Mouse (Mus musculus) adrenal gland, postnatal 36 days (tissue): ENCODE data around the gene Xcr1. TPM values are rescaled to one million over a fixed set of nuclear protein-coding genes. Genes with fewer than 3 reads are reported as not detected.

Experiments used
- DNase-seq, 2 experiments: peaks; one replicate each; pipeline ENCODE4 v3.0.0; 2021; ENCODE audit warnings: mixed read lengths in 1 of 2
- long read RNA-seq, 2 experiments: library from polyadenylated mRNA; stranded (forward); transcript quantifications; one replicate each; pipeline ENCODE4 v2.0.0; 2021; ENCODE audit warnings: borderline sequencing depth in 2 of 2
- total RNA-seq, 2 experiments: library from RNA; stranded (reverse); gene quantifications; 2 replicates each; pipeline ENCODE4 v1.2.3; 2021

Xcr1 gene
- total RNA-seq: under 1 TPM in 1 of 2 experiments, not detected in 1; 0.10 TPM
- long read RNA-seq, experiment 1: 0 reads
- long read RNA-seq, experiment 2: 0 reads

DNA sequence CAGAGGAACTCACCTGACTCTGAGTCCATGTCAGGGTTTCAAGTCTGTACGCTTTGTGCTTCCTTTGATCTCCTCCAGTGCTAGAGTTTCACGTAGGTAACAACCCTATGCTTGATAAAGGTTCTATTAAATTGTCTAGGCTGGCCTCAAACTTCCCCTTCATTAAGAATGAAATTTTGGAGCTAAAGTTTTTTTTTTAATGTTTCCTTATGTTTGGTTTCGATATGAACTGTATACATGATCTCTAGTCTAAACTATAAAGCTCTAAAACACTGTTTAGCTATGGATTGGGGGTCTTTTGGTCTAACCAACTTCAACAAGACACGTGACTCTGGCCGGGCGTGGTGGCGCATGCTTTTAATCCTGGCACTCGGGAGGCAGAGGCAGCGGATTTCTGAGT lies at the start of gene Xcr1:
Gene Xcr1, minus strand, starts transcription at position 101 of the 400 bp plus-strand sequence.
- peak in 1 of 2 experiments; percentile 20 for DNase-seq

DNA sequence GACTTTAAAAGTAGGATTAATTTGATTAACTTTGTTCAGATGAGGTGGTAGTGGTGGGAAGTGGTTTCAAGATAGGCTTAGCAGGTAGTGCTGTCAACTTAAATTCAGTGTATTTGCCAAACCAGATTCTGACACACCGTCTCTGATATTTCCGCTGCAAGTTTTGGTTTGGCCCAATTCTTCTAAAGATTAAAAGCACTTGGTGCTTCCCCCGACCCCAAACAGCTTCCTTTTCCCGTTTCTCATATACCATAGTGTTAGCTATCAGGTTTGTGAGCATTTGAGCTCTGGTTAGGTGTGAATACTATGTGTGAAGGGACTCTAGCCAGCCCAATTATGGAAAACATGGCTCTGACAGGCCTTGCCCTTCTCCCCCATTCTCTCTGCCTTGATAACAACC lies 10.2 kb upstream of the Xcr1 start:
- no peak for DNase-seq

DNA sequence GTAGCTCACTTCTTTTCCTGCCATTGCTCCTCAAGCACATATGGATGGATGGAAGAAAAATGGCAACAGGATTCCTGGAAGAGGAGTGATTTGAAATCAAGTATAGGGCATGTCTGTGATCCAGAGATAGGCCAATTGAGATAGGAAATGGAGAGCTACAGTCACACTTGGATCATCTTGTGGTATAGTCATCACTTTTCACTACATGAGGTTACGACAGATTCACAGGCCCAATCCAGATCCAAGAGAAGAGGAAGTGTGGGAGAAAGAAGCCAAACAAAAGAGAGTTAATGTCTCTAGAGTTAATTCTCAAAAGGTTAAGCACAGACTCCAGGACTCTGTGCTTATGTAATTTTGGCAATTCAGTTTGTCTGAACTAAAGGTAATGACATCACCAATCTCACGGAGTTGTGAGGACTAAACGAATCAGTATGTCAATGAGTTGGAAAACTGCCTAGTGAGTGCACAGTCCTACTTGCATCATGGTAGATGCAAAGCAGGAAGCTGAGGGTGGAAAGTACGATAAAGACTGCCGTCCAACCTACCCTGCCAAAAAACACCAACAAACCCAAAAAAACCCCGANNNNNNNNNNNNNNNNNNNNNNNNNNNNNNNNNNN lies 7.4 kb upstream of the Xcr1 start:
- no peak for DNase-seq

DNA sequence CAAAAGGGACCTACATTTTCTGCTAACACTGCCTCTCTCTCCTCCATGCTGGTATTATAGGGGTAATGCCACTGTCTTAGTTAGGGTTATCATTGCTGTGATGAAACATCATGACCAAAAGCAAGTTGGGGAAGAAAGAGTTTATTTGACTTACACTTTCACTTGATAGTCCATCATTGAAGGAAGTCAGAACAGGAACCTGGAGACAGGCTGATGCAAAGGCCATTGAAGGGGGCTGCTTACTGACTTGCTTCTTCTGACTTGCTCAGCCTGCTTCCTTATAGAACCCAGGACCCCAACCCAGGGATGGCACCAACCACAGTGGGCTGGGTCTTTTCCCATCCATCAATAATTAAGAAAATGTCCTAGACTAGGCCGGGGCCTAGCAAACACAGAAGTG lies 1.8 kb upstream of the Xcr1 start:
- no peak for DNase-seq

DNA sequence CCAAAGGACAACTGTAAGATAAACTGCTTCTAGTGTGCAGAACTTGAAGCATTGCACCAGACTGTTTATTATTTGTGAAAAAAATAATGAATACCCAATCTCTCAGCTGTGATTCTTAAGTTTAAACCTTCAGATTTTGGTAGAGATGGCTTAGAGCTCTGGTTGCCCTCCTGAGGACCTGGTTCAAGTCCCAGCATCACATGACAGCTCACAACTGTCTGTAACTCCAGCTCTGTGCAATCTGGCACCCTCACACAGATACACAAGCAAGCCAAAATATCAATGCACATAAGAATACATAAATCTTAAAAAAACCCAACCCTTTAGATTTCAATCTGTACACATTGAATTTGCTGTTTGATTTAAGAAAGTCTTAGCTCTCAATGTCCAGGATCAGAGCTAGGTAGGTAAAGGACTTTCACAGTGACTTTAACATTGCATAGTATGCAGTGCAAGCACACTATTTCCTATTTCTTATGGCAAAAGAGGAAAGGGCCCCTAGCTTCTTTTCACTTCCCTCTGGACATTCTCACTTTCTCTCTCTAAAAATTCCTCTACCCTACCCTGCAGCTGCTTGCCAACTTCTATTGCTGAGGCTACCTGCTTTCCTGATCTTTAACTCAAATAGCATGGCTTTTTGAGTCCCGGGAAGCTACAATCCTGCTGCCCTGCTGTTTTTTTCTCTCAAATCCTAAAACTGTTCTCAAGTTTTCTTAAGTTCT lies 1.2 kb upstream of the Xcr1 start:
- DNase-seq: no peak

DNA sequence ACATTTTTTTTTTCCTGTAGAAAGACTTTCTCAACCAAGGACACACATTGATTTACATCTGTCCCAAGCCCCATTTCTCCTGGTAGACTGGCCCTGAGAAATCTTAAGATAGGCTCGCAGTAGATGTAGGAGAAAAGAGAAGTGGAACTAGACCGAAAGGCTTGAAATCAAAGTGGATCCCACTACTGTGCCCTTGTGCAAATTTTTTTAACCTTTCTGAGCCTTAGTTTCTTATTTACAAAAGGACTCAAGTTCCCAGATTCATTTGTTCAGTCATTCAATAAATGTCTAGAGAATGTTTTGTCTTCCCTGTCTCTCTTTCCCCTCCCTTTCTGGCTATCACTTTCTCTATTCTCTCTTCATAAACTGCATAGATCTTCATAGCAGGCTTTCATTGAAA lies 5.0 kb downstream of the Xcr1 start:
- DNase-seq: no peak

DNA sequence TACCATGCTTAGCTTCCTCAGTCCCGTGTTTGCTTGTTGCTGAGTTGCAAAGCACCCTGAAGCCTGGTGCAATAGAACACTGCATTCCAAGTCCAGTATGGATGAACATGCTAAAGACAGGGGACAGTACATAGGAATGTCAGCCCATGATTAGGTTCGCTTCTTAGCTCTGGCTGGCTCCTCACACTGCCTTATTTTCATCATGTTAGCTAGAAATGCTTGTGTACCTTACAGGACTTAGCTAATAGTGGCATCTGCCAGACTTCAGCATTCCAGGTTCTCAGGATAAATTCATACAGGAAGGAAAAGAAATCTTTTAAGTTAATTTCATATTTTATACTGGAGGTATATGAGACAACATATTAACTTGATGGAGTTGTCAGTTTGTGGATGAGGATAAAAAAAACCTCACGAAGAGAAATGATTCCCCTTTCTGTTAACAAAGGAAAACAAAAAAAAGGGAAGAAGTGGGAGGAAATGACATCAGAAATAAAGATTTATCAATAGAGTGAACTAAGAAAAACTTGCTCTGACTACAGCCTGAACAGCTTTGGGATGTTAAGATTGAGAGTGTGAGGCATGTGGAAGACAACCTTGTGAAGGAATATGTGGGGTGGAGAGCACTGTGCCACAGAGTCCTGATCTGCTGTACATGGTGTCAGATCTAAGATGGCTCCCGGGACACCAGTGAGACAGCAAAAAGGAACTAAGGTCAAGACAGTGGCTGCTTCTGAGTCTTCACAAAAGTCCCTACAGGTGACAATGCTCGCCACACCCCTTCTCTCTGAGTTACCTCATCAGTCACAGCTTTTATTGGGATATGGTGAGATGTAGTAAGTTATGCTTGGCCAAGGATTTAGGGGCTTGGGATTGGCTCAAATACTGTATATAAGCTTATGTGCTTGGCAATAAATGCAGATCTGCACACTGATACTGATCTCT lies 9.1 kb downstream of the Xcr1 start:
- DNase-seq: no peak

DNA sequence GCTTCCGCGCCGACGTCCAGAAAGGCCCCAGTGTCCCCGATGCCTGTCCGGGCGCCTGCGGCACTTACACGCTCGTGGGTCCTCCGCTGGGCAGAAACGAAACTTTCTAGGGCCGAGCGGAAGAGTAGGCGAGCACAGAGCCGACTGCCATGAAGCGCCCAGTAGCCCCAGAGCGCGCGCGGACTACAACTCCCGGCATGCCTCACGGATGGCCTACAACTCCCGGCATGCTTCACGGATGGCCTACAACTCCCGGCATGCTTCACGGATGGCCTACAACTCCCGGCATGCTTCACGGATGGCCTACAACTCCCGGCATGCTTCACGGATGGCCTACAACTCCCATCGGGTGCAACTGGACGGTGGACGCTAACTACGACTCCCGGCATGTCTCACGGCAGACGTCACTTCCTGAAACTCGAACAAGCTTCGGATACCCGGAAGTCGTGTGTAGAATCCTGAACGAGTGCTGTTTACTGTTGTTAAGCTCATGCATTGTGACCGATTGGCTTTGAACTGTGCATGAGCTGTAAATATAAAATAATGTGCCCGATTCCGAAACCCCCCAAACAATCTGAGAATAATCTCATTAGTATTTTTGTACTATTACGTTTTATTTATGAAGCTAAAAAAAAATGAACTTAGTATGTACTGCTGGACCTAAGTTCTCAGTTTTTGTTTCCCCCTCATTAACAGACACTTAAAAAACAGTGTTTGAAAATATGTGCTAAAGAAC lies 9.9 kb downstream of the Xcr1 start, which contains the start of gene Fyco1:
Gene Fyco1, minus strand, starts transcription at position 187 of the 736 bp plus-strand sequence.
- peak; percentile 91 to 92 for DNase-seq

DNA sequence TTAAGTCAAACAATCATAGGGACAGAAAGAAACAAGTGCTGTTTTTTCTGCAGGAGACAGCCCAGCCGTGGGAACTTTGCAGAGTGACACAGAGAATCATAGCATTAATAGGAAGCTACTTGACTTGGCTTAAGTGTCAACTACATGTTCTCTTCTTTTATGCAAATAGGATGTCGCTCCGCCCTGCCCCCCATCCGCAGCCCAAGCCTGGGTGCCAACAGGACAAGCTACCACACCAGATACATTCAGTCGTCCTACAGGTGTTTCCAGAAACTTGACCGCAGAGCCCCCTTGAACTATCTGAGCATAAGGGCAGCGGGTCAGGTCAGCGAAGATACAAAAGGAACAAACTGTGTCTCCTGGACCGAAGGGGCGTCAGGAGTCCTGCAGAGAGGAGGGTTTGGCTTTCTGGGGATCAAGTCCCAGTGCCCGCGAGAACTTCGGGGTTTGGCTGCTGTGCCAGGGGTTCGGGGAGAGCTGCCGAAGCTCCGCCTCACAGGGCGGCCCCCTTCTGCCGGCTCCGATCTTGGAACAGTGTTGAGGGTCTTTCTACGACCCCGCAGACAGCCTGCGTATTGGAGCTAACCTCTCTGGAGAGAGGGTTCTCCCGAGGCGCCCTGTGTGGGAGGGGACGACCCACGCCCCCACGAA lies 10.6 kb downstream of the Xcr1 start:
- peak; percentile 64 to 82 for DNase-seq

DNA sequence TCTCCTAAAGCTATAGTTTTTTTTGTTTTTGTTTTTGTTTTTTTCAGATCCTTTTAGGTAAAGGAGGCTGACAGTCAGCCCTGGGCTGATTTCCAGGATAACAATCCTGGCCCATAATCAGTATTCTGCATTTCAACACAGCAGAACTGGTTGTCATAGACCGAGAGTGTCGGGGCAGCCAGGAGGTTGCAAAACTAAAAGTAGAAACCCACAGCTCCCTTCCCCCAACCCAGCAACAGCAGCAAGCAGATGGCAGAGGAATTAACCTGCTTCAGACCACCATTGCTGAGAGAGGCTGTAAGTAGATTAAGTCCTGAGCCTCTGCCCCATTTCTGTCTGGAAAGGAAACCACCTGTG lies 11.1 kb downstream of the Xcr1 start:
- DNase-seq: peak; percentile 52 to 60

DNA sequence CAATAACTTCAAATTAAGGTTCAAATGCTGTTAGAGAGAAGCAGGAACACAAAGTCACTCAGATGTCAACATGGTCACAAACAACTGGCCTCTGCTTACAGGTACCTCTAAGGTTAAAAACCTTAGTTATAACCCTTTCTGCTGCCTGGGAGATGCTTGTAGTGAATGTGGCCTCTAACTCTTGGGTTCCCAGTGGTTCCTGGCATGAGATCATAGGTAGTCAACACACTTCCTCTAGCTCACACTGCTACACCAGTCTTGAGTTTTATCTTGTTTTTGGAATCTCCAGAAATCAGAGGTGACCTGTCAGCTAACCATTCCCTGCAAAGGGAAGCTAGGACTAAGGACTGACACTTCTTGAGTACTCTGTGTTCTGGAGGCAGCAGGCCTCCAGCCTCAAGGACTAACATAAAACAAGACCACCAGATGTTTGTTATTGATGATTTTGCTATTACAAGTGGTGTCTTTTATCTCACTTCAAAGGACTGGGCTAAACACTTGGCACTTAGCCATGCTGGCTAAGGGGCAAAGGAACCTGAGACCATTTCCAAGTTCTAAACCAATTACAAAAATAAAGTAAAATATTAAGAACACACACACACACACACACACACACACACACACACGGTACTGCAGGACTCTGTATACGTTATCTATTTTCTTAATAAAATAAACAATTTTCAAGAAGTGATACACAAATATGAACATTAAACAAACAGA lies 11.7 kb downstream of the Xcr1 start:
- DNase-seq: peak; percentile 9 to 25

DNA sequence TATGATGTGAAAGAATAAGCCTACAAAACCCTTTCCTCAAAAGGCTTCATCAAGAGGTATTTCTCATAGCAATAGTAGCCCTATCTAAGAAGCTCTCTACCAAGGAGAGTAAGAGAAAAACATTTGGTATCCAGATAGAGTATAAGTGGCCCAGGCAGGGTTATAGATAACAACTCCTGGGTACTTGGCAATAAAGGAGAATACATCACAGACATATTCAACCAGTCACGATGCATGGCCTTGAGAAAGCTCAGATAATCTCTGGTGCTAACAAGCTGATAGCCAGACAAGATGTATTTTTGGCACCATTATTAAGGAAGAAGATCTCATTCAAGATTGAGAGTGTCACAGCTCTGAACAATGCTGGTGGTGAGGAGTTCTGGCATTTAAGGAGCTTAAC lies 15.3 kb downstream of the Xcr1 start:
- no peak for DNase-seq

DNA sequence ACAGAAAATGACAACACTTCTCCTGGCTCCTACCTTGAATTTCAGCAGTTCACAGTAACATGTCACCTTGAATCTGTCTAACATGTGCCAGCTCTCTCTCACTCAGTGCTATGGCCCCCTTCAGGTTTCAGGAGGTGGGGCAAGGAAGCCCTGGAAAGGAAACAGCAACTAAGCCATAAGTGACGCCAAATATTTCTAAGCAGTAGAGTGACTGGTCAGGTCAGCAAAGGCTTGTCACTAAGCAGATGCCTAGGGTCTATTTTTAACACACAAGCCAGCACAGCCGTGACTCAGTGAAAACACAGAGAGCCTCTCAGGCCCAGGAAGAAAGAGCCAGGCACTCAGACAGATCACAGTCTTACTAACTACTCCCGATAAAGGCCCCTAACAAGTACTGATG lies 16.7 kb downstream of the Xcr1 start:
- peak; percentile 6 to 24 for DNase-seq

DNA sequence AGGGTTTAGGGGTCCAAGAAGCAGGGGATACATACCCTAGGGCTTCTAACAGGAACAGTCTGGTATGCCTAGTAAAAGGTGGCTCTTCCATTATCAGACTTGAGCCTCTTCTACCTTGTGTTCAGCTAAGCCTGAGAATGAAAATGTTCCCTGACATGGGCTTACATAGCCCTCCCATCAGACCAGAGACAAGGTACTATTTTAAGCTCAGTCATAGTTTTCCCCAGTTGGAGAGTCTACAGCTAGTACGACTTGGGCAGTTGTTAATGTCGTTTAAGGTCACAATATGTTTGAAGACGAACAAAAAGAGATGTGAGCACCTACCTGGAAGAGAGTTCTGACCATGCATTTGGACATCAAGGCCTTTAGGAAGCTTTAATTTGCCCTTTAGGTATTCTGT lies 17.4 kb downstream of the Xcr1 start:
- DNase-seq: no peak

DNA sequence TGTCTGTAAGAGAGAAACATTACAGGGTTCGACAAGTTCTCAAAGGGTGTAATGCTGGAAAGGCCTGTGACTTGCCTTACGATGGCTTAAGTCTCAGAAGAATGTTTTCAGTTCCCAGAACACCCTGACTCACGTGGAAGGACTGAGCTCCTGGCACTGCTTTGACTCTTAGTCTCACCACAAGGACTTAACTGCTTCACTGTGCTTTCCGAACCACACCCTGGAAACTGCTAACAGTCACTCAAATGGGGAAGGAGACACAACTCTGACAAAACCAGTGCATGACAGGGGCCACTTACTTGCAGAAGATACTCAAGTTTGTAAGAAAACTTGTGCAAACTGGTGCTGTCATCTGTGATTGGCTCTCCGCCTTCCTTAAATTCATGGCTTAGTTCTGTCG lies 21.6 kb downstream of the Xcr1 start:
- no peak for DNase-seq

DNA sequence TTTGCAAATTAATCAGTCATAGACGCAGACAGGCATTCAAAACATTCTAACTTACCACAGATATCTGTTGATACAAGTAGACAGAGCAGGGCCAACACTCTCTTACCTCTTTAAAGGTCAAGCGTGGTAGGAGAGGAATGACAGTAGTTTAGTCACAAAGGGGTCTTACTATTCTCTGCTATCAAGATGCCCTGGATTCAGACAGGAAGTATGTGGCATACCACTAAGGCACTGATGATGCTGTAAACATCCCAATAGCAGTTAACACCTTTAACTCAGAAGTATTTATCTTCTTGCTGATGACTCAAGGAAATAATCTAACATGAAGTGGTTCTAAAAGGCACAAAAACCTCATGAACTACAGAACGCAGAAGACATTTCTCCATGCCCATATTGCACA lies 26.0 kb downstream of the Xcr1 start:
- DNase-seq: no peak

DNA sequence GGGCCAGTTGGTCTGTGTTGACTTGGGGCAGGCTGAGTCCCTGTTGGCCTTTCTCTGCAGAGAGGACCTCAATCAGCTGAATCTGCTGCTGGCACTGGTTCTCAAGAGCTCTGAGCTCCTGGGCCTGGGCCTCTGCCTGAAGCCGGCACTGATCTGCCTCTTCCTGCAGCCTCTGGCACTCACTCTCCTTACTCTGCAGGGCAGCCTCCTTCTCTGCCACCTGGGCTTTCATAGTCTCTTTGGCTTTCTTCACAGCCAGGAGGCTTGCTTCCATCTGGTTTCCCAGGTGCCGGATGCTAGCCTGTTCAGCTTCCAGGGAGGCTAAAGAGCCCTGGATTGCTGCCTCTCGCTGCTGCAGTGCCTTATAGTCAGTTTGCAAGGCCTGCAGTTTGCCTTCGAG lies 32.9 kb downstream of the Xcr1 start:
- no peak for DNase-seq

DNA sequence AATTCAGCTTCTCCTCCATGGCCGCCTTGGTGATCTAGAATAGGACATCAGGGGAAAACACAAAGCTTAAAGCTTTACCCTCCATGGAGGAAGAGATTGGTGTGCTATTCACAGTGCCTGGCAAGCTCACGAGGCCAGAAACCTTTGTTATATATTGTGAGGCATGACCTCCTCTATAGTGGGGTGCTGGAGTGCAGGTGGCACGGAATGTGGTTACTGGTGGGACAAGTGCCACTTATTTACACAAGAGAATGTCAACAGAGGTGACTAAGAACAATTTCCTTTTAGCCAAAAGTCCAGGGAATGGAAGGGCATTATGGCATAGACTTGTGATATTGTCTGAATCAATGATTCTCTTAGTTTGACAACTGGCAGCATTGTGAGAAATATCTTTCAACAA lies 35.2 kb downstream of the Xcr1 start:
- no peak for DNase-seq

DNA sequence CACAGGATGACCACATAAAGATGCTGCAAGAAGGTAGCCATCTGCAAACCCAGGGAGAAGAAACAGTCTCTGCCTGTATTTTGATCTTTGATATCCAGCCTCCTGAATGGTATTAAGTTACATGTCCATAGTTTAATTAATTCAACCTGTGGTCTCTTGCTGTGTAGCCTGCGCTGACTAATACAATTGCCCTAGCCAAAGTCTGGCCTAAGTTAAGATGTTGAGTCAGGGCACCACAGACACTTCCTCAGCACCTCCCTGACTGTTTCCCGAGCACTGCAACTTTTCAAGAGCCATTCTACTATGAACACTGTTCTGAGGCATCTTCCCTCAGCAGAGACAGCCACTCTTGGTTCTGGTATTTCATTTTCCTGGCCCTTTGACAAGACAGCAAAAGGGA lies 43.2 kb downstream of the Xcr1 start:
- no peak for DNase-seq

DNA sequence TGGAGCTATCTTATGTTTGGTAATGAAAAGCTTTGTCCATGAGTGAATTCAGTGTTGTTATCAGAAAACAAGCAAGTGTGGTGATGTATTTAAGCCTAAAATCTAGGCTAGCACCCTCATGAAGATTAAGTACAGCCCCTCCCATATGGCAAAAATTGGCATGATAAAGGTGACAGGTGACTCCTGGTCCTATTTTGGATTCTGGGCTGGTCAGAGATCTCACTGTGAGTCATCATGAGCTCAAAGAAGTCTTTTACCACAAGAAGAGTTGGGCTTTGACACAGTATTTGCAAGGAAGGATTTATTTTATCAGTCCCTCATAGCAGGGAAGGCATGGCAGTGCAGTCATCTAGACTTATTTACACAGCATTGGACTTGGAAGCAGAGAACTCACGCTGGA lies 45.8 kb downstream of the Xcr1 start:
- no peak for DNase-seq

DNA sequence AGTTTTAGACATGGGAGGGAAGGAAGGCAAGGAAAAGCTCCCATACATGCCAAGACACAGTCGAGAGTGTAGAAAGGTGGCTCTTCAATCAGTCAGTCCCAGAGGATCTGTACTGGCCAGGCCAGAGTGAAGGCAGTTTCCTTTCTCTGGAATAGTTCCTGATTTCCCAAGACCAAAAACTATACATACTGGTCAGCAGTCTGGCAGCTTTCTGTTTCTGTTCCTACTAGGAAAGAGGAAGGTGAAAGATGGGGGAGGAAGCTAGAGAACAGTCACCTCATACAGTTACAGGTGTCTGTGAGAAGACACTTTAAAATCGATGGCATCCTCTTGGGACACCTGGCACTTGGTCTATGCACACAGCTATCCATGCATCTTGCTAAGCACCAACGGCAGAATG lies 46.4 kb downstream of the Xcr1 start:
- DNase-seq: no peak
